Mouse (Mus musculus) intestine, postnatal 0 days (tissue): ENCODE data around the gene Kank1. TPM values are rescaled to one million over a fixed set of nuclear protein-coding genes. Genes with fewer than 3 reads are reported as not detected.

Experiments used
- ATAC-seq: fragments of 200-750 bp; cut with Nextera tagmentation; 2 replicates; pipeline ENCODE4 v1.8.0; 2017; ENCODE audit warnings: mild to moderate bottlenecking, moderate TSS enrichment, moderate library complexity
- H3K27ac ChIP-seq: fragments of 300-500 bp; sonication (generic); 2 replicates; pipeline ENCODE4 v1.5.1; 2014; ENCODE audit warnings: mild to moderate bottlenecking, low read depth, low read length, moderate library complexity
- H3K27me3 ChIP-seq: fragments of 300-500 bp; sonication (generic); replicated peaks from 2 replicates; pipeline ENCODE4 v1.6.1; 2014; ENCODE audit warnings: low read length, mixed read lengths; ENCODE audit not compliant: control insufficient read depth, insufficient read depth
- H3K36me3 ChIP-seq: fragments of 300-500 bp; sonication (generic); 2 replicates; pipeline ENCODE4 v1.6.1; 2014; ENCODE audit warnings: mild to moderate bottlenecking, moderate library complexity; ENCODE audit not compliant: control insufficient read depth, insufficient read depth
- H3K4me1 ChIP-seq: fragments of 300-500 bp; sonication (generic); replicated peaks from 2 replicates; pipeline ENCODE4 v1.6.1; 2014; ENCODE audit warnings: antibody characterized with exemption, low read length, mixed read lengths; ENCODE audit not compliant: control insufficient read depth, insufficient read depth
- H3K4me2 ChIP-seq: fragments of 300-500 bp; sonication (generic); replicated peaks from 2 replicates; pipeline ENCODE4 v1.6.1; 2014; ENCODE audit warnings: low read depth, mild to moderate bottlenecking, moderate library complexity
- H3K4me3 ChIP-seq: fragments of 300-500 bp; sonication (generic); 2 replicates; pipeline ENCODE4 v1.5.1; 2014; ENCODE audit warnings: low read depth, low read length
- H3K9ac ChIP-seq: fragments of 300-500 bp; sonication (generic); 2 replicates; pipeline ENCODE4 v1.6.1; 2014; ENCODE audit warnings: mild to moderate bottlenecking, low read depth, low read length
- H3K9me3 ChIP-seq: fragments of 300-500 bp; sonication (generic); 2 replicates; pipeline ENCODE4 v1.6.1; 2016; ENCODE audit warnings: mixed run types; ENCODE audit not compliant: control insufficient read depth
- CTCF ChIP-seq: sonication (generic); IDR thresholded peaks from 2 replicates; pipeline ENCODE4 v1.5.1; 2016; ENCODE audit warnings: low read depth, mild to moderate bottlenecking, control low read depth, antibody characterized with exemption, moderate library complexity
- WGBS: fragments of 180-500 bp; shearing (Covaris S2); extraction: QIAGEN DNeasy Blood & Tissue Kit; methylation state at CpG from one replicate; pipeline ENCODE4 v1.1.7; 2014; 5-methylcytosine and 5-hydroxymethylcytosine counted together
- polyA plus RNA-seq: library from polyadenylated mRNA; unstranded; fragments of >200 nt; fragmentation: Nextera tagmentation; extraction: Ambion mirVana; gene quantifications from 2 replicates; pipeline ENCODE4 v1.2.1, GENCODE M21; 2015

Kank1 gene
- polyA plus RNA-seq, result 6.0 and 6.9 TPM in 2 replicates

DNA sequence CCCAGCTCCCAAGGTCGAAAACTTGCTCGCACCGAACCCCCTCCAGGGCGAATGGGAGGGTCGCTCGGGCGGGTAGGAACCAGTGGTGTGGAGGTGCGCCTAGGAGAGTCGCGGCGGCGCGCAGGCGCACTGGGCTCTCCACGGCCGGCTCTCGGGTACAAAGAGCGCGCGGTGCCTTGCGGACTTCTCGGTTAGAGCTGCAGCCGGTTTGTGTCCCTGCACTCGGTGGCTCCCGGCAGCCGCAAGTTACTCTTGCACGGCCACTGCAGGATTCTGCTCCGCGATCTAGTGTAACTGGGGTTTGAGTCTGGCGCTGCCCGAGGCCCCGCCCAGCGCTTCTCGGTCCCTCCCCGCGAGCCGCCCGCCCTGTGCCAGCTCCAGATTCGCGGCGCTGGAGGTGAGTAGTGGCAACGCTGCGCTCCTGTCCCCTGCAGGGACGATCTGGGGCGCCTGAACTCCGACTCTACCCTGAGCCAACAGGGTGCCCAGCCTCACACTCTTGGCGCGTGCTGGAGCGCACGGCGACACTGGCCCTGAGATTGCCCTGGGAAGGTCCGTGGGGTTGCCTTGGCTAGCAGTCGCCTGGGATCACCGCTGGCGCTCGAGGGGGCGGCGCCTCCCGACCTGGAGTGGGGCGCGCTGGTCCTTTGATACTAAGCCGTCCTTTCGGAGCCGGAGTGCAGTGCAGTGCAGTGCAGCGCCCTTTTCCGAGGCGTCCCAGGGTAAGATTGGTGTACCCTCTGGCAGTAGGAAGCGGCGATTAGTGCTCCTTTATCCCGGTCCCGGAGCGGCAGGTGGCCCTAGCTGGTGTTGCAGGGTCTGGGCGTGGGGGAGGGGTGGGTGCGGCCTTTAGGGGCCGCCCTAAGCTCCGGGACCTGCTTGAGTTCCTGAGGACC, at the start of gene Kank1:
Kank1 (plus strand) TSS at position 380 of the 896 bp plus-strand sequence.
- H3K9me3 ChIP-seq, result no peaks in the 10 kb centered on the region
- WGBS, result under 1% methylated on average over 76 of the region's 76 CpGs
- H3K9ac ChIP-seq, result peak within 1 kb of the TSS; percentile 35
- H3K4me1 ChIP-seq, result no peaks in the 10 kb centered on the region; the same call in 1 of the 2 replicates
- no peaks in the 10 kb centered on the region for H3K36me3 ChIP-seq
- TF ChIP-seq CTCF, result no peak
- H3K4me2 ChIP-seq, result peak within 1 kb of the TSS; percentile 78
- peak within 1 kb of the TSS; percentile 61 for H3K4me3 ChIP-seq
- peak within 1 kb of the TSS; percentile 80 for H3K27ac ChIP-seq
- no peaks in the 10 kb centered on the region for H3K27me3 ChIP-seq
- ATAC-seq, result peak; percentile 91

- 70% methylated on average over 18 of the region's 18 CpGs for WGBS
- Histone ChIP-seq H3K27ac (no peak overlapping the region), H3K4me1 (no peaks in the 10 kb centered on the region), H3K9me3 (no peaks in the 10 kb centered on the region), H3K27me3 (no peaks in the 10 kb centered on the region), H3K4me2 (no peak overlapping the region), H3K4me3 (no peak overlapping the region), H3K9ac (no peak overlapping the region), H3K36me3 (peaks cover 5% of the 10 kb centered on the region)
- TF ChIP-seq CTCF, result no peak
- ATAC-seq, result no peak
Observed at GRCm38 (mm10) chr19:25187681-25188080, 49.1 kb upstream of the Kank1 start.

- WGBS, result 95% methylated on average over 9 of the region's 9 CpGs
- ATAC-seq, result no peak
Observed at GRCm38 (mm10) chr19:25193751-25194150, 43.0 kb upstream of the Kank1 start.

DNA sequence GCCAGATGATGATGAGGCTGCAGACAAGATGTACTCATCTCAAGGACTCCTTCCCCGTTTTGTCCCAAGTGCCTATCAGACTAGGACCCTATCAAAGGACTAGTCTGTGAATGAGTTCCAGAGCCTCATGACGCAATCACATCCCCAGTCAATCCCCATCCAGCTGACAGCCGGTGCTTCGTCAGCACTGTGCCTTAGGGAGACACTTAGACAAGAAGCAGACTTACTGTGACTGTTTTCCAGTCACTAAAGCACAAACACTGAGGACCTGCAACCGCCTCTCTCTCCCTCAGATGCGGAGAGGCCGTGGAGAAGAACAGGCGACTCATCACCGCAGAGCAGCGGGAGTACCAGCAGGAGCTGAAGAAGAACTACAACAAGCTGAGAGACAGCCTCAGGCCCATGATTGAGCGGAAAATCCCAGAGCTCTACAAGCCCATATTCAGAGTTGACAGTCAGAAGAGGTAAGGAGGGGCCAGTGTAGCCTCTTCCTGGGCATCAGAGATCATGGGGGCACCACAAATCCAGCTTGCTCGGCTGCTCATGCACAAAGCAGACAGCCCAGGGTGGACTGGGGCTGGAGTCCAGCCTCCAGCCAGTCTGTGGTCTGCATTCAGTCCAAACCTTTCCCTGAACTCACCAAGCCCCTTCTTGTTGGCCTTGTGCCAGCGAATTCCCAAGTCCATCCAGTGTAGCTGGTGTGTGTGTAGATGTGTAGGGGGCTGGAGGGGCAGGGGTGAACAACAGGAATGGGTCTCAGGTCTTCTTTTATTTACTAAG, 36.5 kb upstream of the Kank1 start:
- H3K27me3 ChIP-seq, result no peaks in the 10 kb centered on the region
- TF ChIP-seq CTCF, result no peak
- no peaks in the 10 kb centered on the region for H3K4me1 ChIP-seq
- H3K27ac ChIP-seq, result no peak overlapping the region
- no peak overlapping the region for H3K4me2 ChIP-seq
- ATAC-seq, result no peak
- H3K36me3 ChIP-seq, result 0 out of 2 replicates have a peak, but pooled peaks cover 3% of the 10 kb centered on the region
- H3K9me3 ChIP-seq, result no peaks in the 10 kb centered on the region
- WGBS, result 71% methylated on average over 13 of the region's 13 CpGs
- no peak overlapping the region for H3K4me3 ChIP-seq
- no peak overlapping the region for H3K9ac ChIP-seq

More at GRCm38 (mm10) chr19:25193751-25194150, 43.0 kb upstream of the Kank1 start:
- no peaks in the 10 kb centered on the region for H3K27me3 ChIP-seq
- H3K27ac ChIP-seq, result no peak overlapping the region
- peaks cover 10% of the 10 kb centered on the region; the same call in 1 of the 2 replicates for H3K36me3 ChIP-seq
- H3K4me2 ChIP-seq, result no peak overlapping the region
- TF ChIP-seq CTCF, result no peak
- H3K4me1 ChIP-seq, result no peaks in the 10 kb centered on the region
- H3K9me3 ChIP-seq, result no peaks in the 10 kb centered on the region
- no peak overlapping the region for H3K9ac ChIP-seq
- H3K4me3 ChIP-seq, result no peak overlapping the region

DNA sequence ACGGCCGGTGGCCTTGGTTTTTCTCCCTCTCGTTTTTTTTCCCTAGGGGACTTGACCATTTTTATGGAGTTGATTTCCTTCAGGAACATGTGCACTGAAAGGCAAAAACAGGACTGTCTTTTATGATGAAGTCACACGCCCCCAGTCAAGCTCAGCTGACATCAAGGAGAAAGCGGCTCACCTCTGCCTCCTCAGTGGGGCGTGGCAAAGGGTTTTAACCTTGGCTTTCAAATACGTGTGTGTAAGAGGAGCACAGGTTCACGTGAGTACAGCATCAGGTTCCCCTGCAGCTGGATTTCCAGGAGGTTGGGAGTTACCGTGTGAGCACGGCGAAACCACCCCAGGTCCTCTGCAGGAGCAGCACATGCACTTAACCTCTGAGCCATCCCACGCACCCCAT, 33.7 kb upstream of the Kank1 start:
- no peaks in the 10 kb centered on the region for H3K4me1 ChIP-seq
- H3K27ac ChIP-seq, result no peak overlapping the region
- 59% methylated on average over 12 of the region's 12 CpGs for WGBS
- H3K9ac ChIP-seq, result no peak overlapping the region
- no peaks in the 10 kb centered on the region for H3K9me3 ChIP-seq
- 0 out of 2 replicates have a peak, but pooled peaks cover 3% of the 10 kb centered on the region for H3K36me3 ChIP-seq
- H3K4me2 ChIP-seq, result no peak overlapping the region
- TF ChIP-seq CTCF, result no peak
- H3K4me3 ChIP-seq, result no peak overlapping the region
- H3K27me3 ChIP-seq, result no peaks in the 10 kb centered on the region
- no peak for ATAC-seq

- Histone ChIP-seq H3K36me3 (no peaks in the 10 kb centered on the region), H3K4me3 (no peak overlapping the region), H3K9ac (no peak overlapping the region), H3K27ac (no peak overlapping the region), H3K27me3 (no peaks in the 10 kb centered on the region), H3K4me2 (no peak overlapping the region), H3K4me1 (no peaks in the 10 kb centered on the region), H3K9me3 (no peaks in the 10 kb centered on the region)
- TF ChIP-seq CTCF, result no peak
- 81% methylated on average over 12 of the region's 12 CpGs for WGBS
- ATAC-seq, result no peak
Observed at GRCm38 (mm10) chr19:25206969-25207368, 29.8 kb upstream of the Kank1 start.
